Mouse (Mus musculus) gastrocnemius, adult 18-20 months (tissue): ENCODE data around the gene Slc24a3. TPM values are rescaled to one million over a fixed set of nuclear protein-coding genes. Genes with fewer than 3 reads are reported as not detected.

ENCODE experiments used
- DNase-seq: peaks from one replicate; pipeline ENCODE4 v3.0.0; 2021; ENCODE audit warnings: low spot score
- total RNA-seq, 2 experiments: library from RNA; stranded (reverse); gene quantifications; 2 replicates each; pipeline ENCODE4 v1.2.3; 2021

The Slc24a3 gene
- total RNA-seq, 2 experiments from 2014 or later = 0.89 to 1.4 TPM

- no peak for DNase-seq
Observed at GRCm38 (mm10) chr2:145358236-145358942, 190.8 kb downstream of the Slc24a3 start.

GRCm38 (mm10) chr2:145363604-145364003, 196.1 kb downstream of the Slc24a3 start:
- DNase-seq = no peak

GRCm38 (mm10) chr2:145368701-145369100, 201.1 kb downstream of the Slc24a3 start:
- no peak for DNase-seq

DNA sequence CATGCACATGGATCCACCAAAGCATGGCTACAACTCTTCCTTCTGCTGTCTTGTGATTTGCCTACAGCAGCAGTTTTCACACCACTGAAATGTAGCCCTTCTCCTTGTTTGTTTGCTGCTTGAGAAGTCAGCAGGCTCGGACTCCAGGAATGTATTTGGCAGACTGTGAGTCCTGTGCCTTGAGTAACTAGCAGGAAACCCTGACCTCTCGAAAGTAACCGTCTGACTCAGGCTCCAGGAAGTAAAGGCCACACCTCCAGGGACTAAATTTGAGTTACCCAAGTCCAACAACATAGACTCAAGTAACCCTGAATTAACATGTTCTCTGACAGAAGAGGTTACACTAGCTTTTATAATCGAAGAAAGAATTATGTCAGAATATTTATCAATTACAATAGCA, 203.2 kb downstream of the Slc24a3 start:
- DNase-seq = no peak

DNA sequence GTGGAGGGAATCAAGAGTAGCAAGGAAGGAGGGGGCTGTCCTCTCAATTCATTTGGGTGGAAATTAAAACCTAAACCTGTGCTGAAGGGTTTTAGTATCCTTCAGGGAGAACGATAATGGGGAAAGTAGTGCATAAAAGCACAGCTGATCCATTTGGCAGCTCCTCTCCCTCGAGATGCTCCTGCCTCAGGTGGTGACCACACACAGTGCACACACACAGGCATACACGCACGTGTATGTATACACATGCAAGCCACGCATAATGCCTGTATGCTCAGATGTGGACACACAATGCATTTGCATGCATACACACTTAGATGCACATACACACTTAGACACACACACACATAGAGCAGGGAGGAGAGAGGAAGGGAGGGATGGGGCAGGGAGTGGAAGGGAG, 206.2 kb downstream of the Slc24a3 start:
- DNase-seq = no peak

DNA sequence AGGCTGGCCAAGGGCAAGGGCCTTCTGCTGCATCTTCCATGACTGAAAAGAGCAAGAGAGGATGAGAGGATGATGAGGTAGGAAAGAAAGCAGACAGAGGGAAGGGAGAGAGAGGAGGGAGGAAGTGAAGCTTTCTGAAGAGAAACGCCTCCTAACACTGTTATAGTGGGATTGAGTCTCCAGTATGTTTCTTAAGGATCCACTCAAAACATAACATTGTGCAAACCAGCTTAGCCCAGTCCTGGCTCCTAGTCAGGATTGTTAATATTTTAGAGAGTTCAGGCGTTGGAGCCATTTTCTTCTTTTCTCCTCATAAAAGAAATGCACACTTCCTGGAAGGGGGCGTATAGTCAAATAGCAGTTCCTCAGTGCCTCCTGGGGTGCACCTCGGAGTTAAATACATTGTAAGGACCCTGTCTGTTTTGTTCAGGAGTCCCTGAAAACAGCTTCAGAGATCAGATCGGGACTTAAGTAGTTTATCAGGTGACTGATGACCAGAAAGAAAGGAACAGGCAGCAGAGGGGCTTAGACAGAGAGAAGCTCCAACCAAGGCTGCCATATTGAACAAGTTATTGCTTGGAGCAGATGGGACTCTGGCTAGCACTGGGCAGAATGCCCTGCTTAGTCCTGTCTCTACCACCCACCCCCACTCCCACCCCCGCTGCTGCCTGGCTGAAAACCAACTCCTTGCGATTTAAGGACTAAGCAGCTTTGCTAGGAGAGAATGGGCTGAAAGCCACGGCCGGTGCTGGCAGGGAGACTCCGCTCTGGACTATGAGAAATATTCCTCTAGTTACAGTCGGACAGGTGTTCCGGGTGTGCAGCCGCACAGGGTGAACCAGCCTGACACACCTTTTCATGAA, 215.6 kb downstream of the Slc24a3 start:
- no peak for DNase-seq

- no peak for DNase-seq
Observed at GRCm38 (mm10) chr2:145384221-145384620, 216.7 kb downstream of the Slc24a3 start.

- no peak for DNase-seq
Observed at GRCm38 (mm10) chr2:145385220-145385619, 217.7 kb downstream of the Slc24a3 start.

- DNase-seq = no peak
Observed at GRCm38 (mm10) chr2:145385773-145386172, 218.2 kb downstream of the Slc24a3 start.

GRCm38 (mm10) chr2:145395804-145396203, 228.2 kb downstream of the Slc24a3 start:
- no peak for DNase-seq

- DNase-seq = no peak
Observed at GRCm38 (mm10) chr2:145396579-145396978, 229.0 kb downstream of the Slc24a3 start.

GRCm38 (mm10) chr2:145397456-145398206, 230.1 kb downstream of the Slc24a3 start:
- DNase-seq = no peak

GRCm38 (mm10) chr2:145401240-145401805, 233.8 kb downstream of the Slc24a3 start:
- DNase-seq = no peak

GRCm38 (mm10) chr2:145401996-145402395, 234.4 kb downstream of the Slc24a3 start:
- no peak for DNase-seq

DNA sequence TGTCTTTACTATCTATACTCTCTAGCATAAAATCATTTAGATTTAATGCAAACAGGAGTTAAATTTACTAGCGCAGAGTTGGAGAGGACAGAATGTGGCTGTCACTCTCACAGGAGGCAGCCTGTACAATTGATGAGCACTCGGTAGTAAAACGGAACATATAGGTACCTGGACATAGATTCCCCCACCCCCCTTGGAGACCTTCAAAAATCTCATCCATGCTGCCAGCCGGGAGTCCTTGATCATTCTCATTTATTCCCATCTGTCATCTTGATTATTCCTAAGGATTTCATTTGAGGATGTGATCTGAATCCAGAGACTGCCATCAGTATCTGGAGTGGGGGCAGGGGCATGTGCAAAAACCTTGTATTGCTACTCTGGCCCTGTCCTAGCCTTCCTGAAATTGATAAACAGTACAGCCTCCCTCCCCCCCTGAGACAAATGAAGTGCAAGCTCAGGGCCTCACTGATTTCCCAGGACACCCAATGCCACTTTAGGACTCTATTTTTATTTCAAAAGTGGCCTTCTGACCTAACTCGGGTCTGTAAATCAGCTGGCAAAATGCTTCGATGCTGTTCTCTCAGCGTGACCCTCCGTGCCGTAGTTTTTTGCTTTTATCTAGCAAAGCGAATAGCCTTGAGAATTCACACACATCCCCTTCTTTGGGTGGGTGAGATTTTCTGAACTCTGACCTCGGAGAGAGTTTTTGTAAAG, 237.4 kb downstream of the Slc24a3 start:
- no peak for DNase-seq

DNA sequence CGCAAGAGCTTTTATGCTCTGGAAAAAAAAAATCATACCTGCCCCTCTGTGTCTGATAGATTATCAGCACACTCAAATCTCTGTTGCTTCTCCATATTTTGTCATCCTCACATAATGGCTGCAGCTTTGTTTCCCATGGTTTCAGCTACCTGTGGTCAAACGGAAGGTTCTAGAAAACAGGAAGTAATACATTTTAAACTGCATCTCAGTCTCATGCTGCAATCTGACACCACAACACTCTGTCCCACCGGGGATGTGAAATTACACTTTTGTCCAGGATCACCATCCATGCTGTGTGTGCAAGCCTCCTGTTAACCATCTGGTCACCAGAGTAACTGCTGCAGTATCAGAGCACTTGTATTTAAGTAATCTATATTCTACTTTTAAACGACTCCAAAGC, 238.2 kb downstream of the Slc24a3 start:
- DNase-seq = no peak

- DNase-seq = no peak
Observed at GRCm38 (mm10) chr2:145417738-145418137, 250.2 kb downstream of the Slc24a3 start.

GRCm38 (mm10) chr2:145419078-145419477, 251.5 kb downstream of the Slc24a3 start:
- no peak for DNase-seq

DNA sequence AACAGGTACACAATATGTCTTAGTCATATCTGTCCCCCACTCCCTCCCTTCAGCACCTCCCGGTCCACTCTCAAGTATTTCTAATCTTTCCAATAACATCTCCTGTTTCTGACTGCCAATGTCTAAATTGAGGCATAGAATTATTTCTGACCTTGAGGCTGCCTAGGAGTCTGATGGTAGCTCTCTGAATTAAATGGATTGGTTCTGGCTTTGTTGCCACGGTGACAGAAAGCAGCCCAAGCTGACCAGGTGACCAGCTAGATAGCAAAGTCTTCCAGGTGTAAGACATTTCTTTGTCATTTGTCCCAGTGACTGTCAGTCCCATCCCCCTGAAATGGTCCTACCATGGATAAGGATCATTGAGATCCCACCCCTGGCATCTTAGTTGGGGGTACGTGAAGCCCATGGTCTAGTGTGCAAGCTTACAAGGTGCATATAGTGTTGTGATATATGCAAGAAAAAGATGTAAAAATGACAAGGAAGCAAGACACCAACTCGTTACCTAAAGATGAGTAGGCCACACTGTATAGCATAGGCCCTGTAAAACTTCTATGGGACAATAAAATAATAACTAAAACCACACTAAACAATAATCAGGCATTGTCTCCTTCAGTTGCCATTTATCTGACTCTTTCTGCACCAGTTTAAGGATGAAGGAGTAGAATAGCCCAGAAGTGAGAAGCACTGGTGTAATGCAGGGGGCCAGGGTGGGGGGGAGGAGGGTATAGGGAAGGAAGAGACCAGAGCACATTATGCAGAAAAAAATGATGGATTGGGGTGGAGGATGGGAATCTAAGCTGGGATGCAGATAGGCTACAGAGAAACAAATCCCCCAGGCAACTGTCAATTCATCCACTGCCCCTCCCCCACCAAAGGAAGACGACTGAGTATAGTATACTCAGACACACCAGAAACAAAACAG, 253.7 kb downstream of the Slc24a3 start:
- DNase-seq = no peak

- no peak for DNase-seq
Observed at GRCm38 (mm10) chr2:145421889-145422212, 254.3 kb downstream of the Slc24a3 start.
